Mouse (Mus musculus) activated CD4-positive, CD25-positive, alpha-beta regulatory T cell (primary cell): ENCODE measurements around the gene Crmp1. TPM values are rescaled to one million over a fixed set of nuclear protein-coding genes. Genes with fewer than 3 reads are reported as not detected.

Experiments used
- polyA plus RNA-seq, 2 experiments: library from polyadenylated mRNA; unstranded; fragments of 100-300 nt; shearing (Covaris generic); gene quantifications; one replicate each; pipeline ENCODE4 v1.2.1; 2017

Crmp1 gene
- 10 to 100 TPM; 18.8 to 37.6 TPM for polyA plus RNA-seq

DNA sequence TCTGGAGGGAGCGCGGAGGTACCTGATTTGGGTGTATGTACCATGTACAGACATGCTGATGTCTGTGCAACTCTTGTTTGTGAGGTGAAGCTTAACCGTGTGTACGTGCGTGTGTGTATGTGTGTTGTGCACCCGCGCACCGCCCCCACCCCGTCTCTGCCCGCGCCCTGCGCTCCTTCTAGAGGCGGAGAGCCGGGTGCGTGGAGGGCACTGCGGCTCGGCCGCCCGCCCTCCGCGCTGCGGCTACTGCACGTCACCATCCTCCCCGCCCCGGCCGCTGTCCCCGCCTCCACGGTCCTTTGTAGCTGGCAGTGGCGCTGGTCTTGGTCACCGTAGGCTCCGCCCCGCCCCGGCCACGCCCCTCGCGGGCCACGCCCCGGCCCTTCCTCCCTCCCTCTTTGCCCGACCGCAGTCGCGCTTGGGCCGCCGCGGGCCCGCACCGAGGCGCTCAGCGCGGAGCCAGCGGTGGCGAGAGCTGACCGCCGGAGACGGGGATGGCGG is at the start of gene Crmp1:
Gene Crmp1 (plus strand): TSS at position 290 of the 501 bp plus-strand sequence.

GRCm38 (mm10) chr5:37336485-37337105 is 94.9 kb downstream of the Crmp1 start, which contains the start of gene Evc:
TSS of gene Evc (minus strand) at chr5:37336894.

DNA sequence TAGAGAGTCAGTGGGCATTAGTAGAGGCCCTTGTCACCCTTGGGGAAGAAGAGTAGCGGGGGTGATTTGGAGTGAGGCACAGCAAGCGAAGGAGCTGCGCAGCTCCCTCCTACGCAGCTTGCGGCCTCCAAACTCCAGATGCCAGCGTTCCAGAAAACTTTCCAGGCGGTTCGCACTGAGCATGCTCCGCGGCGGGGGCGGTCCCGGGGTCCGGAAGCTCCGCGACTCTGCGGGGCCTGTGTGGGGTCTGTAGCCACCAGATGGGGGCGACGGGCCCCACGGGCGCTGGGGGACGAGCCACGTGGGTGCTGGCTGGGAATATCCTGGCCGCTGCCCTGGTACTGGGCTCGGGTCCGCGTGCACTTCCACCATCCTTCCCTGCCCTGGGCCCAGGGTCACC is 96.5 kb downstream of the Crmp1 start, which contains the start of gene Evc2:
Gene Evc2 (plus strand): TSS at position 212 of the 400 bp plus-strand sequence.

Other genes with a start within 250 kb of the Crmp1 start
- gene Gm1043, start 156.6 kb upstream of the Crmp1 start, polyA plus RNA-seq = 1 to 10 TPM; 1.3 to 2.3 TPM
- gene Evc, start 95.0 kb downstream of the Crmp1 start, polyA plus RNA-seq = under 1 TPM; 0.07 to 0.11 TPM
- not detected for gene Evc2, start 96.6 kb downstream of the Crmp1 start, polyA plus RNA-seq